Mouse (Mus musculus) activated CD4-positive, CD25-positive, alpha-beta regulatory T cell, adult 9 weeks (primary cell): ENCODE data around the gene Rnf10. TPM values are rescaled to one million over a fixed set of nuclear protein-coding genes. Genes with fewer than 3 reads are reported as not detected.

Experiments used
- polyA plus RNA-seq: library from polyadenylated mRNA; unstranded; fragments of 100-300 nt; shearing (Covaris generic); gene quantifications from one replicate; pipeline ENCODE4 v1.2.1, GENCODE M21; 2017

The Rnf10 gene
- polyA plus RNA-seq = 24.5 TPM

DNA sequence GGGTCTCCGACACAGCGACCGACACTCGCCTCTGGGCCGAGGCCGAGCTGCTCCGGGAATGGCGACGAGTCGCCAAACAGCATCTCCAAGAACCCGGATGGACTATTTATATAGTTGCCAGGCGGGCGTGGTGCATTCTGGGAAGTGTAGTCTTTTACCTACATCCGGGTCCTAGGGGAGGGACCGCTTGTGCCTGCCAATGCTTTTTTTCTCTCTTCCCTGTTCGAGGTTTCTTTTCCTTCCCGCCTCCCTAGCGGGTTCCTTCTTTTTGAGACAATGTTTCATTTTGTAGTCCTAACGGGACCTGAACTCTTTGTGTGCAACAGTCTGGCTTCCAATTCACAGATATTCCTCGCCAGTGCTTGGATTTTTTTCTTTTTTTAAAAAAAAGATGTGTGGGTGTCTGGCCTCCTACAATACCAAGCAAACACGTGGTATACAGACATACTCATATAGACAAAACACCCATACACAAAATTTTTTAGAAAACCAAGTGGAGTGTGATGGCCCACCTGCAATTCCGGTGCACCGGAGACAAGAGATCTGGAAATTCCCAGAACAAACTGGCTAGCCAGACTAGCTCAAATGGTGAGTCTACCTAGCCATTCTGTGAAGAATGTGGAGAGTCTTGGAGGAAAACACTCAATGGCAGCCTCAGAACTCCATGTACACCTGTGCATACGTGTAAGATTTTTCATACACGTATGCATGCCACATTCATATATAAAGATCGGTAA is at the start of gene Rnf10:
Rnf10 (minus strand) TSS at position 87 of the 737 bp plus-strand sequence.

DNA sequence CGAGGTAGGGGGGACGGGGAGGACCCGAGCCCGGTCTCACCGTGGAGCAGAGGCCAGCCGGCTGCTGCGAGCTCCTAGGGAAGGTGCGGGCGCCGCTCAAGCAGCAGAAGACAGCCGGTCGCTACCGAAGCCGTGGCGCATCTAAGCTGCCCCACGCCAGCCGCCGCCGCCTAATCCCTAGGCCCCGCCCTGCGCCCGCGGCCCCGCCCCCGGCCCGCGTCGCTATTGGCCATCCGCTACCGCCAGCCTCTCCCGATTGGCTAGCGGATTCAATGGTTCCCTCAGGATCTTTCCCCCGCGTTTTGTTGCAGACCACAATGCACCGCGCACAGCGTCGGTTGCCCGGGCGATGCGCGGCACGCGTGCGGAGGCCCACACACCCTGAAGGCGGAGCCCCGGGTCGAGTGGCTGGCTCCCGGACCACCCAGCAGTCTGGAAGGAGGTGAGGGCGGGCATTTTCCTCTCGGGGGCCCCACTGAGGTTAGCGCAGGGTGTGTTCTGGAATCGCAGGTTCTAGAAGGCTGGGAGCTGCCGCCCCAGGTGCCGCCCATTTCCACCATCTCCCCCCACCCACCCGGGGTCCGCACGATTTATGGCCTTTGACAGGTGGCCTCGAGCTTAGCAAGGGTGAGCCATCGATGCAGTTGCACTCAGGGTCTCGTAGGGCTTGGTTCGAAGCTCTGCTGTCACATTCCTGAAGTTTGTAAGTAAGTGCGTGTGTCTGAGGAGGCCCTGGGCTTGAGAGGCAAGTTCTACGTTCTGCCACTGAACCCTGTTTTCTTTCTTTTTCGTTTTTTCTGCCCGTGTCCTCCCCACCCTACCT is 28.3 kb upstream of the Rnf10 start, which contains the start of gene Dynll1:
Dynll1 (minus strand) TSS at position 208 of the 823 bp plus-strand sequence.

GRCm38 (mm10) chr5:115279226-115280049 is 6.7 kb upstream of the Rnf10 start, which contains the start of gene Coq5:
Coq5 (plus strand) TSS chr5:115279666.

DNA sequence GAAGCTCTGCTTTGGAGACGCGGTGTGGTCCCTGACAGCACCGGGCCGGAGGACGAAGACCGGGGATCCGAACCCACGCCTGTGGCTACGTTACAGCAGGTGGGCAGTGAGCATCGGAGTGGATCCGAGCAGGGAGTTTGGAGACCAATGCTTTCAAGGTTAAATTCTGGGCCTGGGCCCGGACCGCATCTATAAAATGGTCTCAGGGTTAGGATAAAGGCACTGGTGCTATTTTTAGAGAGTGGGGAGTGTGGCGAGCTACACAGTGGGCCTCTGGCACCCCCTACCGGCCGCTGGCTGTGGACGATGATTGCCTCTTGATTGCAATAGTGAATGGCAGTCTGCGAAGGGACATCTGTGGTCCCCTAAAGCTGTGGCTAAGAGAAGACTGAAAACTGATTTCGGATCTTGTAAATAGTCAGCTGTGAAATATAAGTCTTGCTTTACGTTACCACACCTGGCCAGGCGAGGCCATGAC is 36.9 kb downstream of the Rnf10 start, which contains the start of gene Pop5:
Pop5 (plus strand) TSS at position 51 of the 478 bp plus-strand sequence.

GRCm38 (mm10) chr5:115193669-115194625 is 78.8 kb downstream of the Rnf10 start, which contains the start of gene Cabp1:
Cabp1 (minus strand) TSS chr5:115194381.

Other genes starting within 250 kb of the Rnf10 start
- 1.5 TPM for gene Gm10401, start 174.6 kb downstream of the Rnf10 start, polyA plus RNA-seq
- 40.4 TPM for gene Acads, start 153.6 kb downstream of the Rnf10 start, polyA plus RNA-seq
- 43.7 TPM for gene Unc119b, start 137.9 kb downstream of the Rnf10 start, polyA plus RNA-seq
- 66.1 TPM for gene Mlec, start 114.7 kb downstream of the Rnf10 start, polyA plus RNA-seq
- gene Cabp1, start 78.5 kb downstream of the Rnf10 start, polyA plus RNA-seq = not detected
- 114 TPM for gene Pop5, start 37.1 kb downstream of the Rnf10 start, polyA plus RNA-seq
- gene Coq5, start 6.8 kb upstream of the Rnf10 start, polyA plus RNA-seq = 43.9 TPM
- gene Dynll1, start 28.1 kb upstream of the Rnf10 start, polyA plus RNA-seq = 707 TPM
- gene Srsf9, start 54.3 kb upstream of the Rnf10 start, polyA plus RNA-seq = 13.3 TPM
- gene Gatc, start 68.3 kb upstream of the Rnf10 start, polyA plus RNA-seq = 19.3 TPM
- gene Triap1, start 68.3 kb upstream of the Rnf10 start, polyA plus RNA-seq = 58.1 TPM
- gene Cox6a1, start 76.1 kb upstream of the Rnf10 start, polyA plus RNA-seq = 558 TPM
- not detected for gene Msi1, start 156.7 kb upstream of the Rnf10 start, polyA plus RNA-seq
- not detected for gene Pla2g1b, start 193.4 kb upstream of the Rnf10 start, polyA plus RNA-seq
- 21.8 TPM for gene Sirt4, start 211.8 kb upstream of the Rnf10 start, polyA plus RNA-seq
- 61.9 TPM for gene Pxn, start 233.8 kb upstream of the Rnf10 start, polyA plus RNA-seq